ENCODE assay signal across 8 mouse cellular contexts in the genomic region with DNA sequence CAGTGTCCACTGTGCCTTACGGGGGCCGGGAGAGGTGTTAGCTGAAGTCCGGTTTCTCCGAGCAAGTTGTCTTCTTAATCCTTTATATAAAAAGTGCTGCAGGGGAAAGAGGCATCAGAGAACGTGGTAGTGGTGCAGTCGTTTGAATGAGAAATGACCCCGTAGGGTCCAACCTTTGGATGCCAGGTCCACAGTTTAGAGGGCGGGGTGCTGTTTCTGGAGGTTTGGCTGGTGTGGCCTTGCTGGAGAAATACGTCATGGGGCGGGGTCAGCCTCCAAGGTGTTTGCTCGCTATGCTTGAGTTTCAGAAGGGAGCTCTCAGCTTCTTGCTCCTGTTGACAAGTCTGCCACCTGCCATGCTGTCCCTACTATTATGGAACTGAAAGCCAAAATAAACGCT. TPM values are rescaled to one million over a fixed set of nuclear protein-coding genes. Genes with fewer than 3 reads are reported as not detected.
DNase-seq lines count a peak whose midpoint lies in the region; ATAC-seq lines count a peak whose summit lies in the region.
"Had no signal": no experiment of that assay in that cellular context is flagged by ENCODE, and none has a peak within 500 bp of the region (broad histone marks: within the 10 kb centered on the region; RNA-seq: fewer than 3 reads in every experiment).

No protein-coding gene starts in this region.

- peak; percentile 43 for DNase-seq in Muller cell, postnatal 12 days (ENCODE audit: inconsistent ontology term)
- DNase-seq in adrenal gland, postnatal 25 days: peak; percentile 57
- DNase-seq in heart, postnatal 10 days: peak; percentile 52 to 57
- peak; percentile 91 to 93 for DNase-seq in kidney, postnatal 36 days
- DNase-seq in lung, postnatal 10 days: peak; percentile 80
- peak; percentile 53 to 70 for DNase-seq in right cerebral cortex, postnatal 10 days (ENCODE audit: low spot score in 2 of 2)

- ATAC-seq in erythroblast, adult 5-6 weeks (replicated peaks; ENCODE audit: low FRiP score, poor library complexity, severe bottlenecking): peak; percentile 69; the same call in 1 of the 2 replicates

- intact Hi-C loops in heart, postnatal 10 days (cut with DNase I): loop anchor here (2.0 kb wide), 1 partner anchor 20 kb away; no protein-coding TSS in a partner anchor

RNA-seq across cellular contexts. Expression of gene Zfp112, which starts 0.9 kb away (rescaled TPM):
- 5.4 and 6.1 TPM in 2 replicates for total RNA-seq in adrenal gland, postnatal 25 days (2021)
- not detected in 2 replicates for total RNA-seq in erythroblast, adult 5-6 weeks (2015; ENCODE audit: low replicate concordance)
- total RNA-seq in erythroblast, adult 5-6 weeks (2017; ENCODE audit: low replicate concordance): 0.14 and 1.0 TPM in 2 replicates
- 1 to 10 TPM; 3.1 to 3.8 TPM for total RNA-seq in heart, postnatal 10 days (2021)

RNA-seq across cellular contexts. Expression of gene Zfp235, which starts 21.0 kb away (rescaled TPM):
- total RNA-seq in adrenal gland, postnatal 25 days (2021): 11.1 and 11.3 TPM in 2 replicates
- total RNA-seq in erythroblast, adult 5-6 weeks (2015; ENCODE audit: low replicate concordance): 0.19 and 1.9 TPM in 2 replicates
- total RNA-seq in erythroblast, adult 5-6 weeks (2017; ENCODE audit: low replicate concordance): 1.4 TPM in 2 replicates
- 1 to 10 TPM; 4.6 to 6.0 TPM for total RNA-seq in heart, postnatal 10 days (2021)

RNA-seq across cellular contexts. Expression of gene Zfp180, which starts 31.3 kb away (rescaled TPM):
- 26.6 and 27.0 TPM in 2 replicates for total RNA-seq in adrenal gland, postnatal 25 days (2021)
- 7.3 and 8.6 TPM in 2 replicates for total RNA-seq in erythroblast, adult 5-6 weeks (2015; ENCODE audit: low replicate concordance)
- total RNA-seq in erythroblast, adult 5-6 weeks (2017; ENCODE audit: low replicate concordance): 11.0 and 15.3 TPM in 2 replicates
- total RNA-seq in heart, postnatal 10 days (2021): 10 to 100 TPM in 1 of 2 experiments, 1 to 10 TPM in 1; 9.5 to 10.3 TPM

RNA-seq across cellular contexts. Expression of gene Vmn1r183, which starts 59.9 kb away (rescaled TPM):
- not detected in 2 replicates for total RNA-seq in adrenal gland, postnatal 25 days (2021)
- not detected in 2 replicates for total RNA-seq in erythroblast, adult 5-6 weeks (2015; ENCODE audit: low replicate concordance)
- not detected in 2 replicates for total RNA-seq in erythroblast, adult 5-6 weeks (2017; ENCODE audit: low replicate concordance)
- total RNA-seq in heart, postnatal 10 days (2021): not detected
- total RNA-seq: layer of hippocampus, postnatal 25 days had no signal

Comparison
In these comparisons a context has a peak if more than half of its experiments do, and no peak if none do; other contexts are left out.
1. Peak in every context shown above with its lines: DNase-seq and ATAC-seq.